Mouse (Mus musculus) kidney, embryonic 14.5 days (tissue): ENCODE results near the gene Gid8. TPM values are rescaled to one million over a fixed set of nuclear protein-coding genes. Genes with fewer than 3 reads are reported as not detected.

Experiments
- ATAC-seq: fragments of 200-750 bp; cut with Nextera tagmentation; 2 replicates; pipeline ENCODE4 v1.8.0; 2017; ENCODE audit warnings: moderate number of reproducible peaks, mild to moderate bottlenecking, moderate TSS enrichment, moderate library complexity; ENCODE audit not compliant: low FRiP score, low TSS enrichment
- H3K27ac ChIP-seq: fragments of 300-500 bp; sonication (generic); 2 replicates; pipeline ENCODE4 v1.5.1; 2014; ENCODE audit warnings: low read depth, mild to moderate bottlenecking, low read length, moderate library complexity, mixed read lengths
- H3K27me3 ChIP-seq: fragments of 300-500 bp; sonication (generic); 2 replicates; pipeline ENCODE4 v1.6.1; 2014; ENCODE audit warnings: mild to moderate bottlenecking, low read length; ENCODE audit not compliant: control insufficient read depth, insufficient read depth
- H3K36me3 ChIP-seq: fragments of 300-500 bp; sonication (generic); 2 replicates; pipeline ENCODE4 v1.6.1; 2014; ENCODE audit warnings: low read length, mixed read lengths; ENCODE audit not compliant: control insufficient read depth, insufficient read depth
- H3K4me1 ChIP-seq: fragments of 300-500 bp; sonication (generic); 2 replicates; pipeline ENCODE4 v1.6.1; 2014; ENCODE audit warnings: low read length, mixed read lengths; ENCODE audit not compliant: control insufficient read depth, insufficient read depth
- H3K4me2 ChIP-seq: fragments of 300-500 bp; sonication (generic); replicated peaks from 2 replicates; pipeline ENCODE4 v1.6.1; 2014; ENCODE audit warnings: low read depth, mild to moderate bottlenecking, low read length
- H3K4me3 ChIP-seq: fragments of 300-500 bp; sonication (generic); 2 replicates; pipeline ENCODE4 v1.5.1; 2014; ENCODE audit warnings: mild to moderate bottlenecking, low read length
- H3K9ac ChIP-seq: fragments of 300-500 bp; sonication (generic); 2 replicates; pipeline ENCODE4 v1.6.1; 2014; ENCODE audit warnings: low read depth, mild to moderate bottlenecking, low read length, moderate library complexity
- H3K9me3 ChIP-seq: fragments of 300-500 bp; sonication (generic); 2 replicates; pipeline ENCODE4 v1.6.1; 2016; ENCODE audit warnings: low read length; ENCODE audit not compliant: control insufficient read depth
- WGBS: fragments of 180-500 bp; shearing (Covaris S2); extraction: QIAGEN DNeasy Blood & Tissue Kit; methylation state at CpG from one replicate; pipeline ENCODE4 v1.1.7; 2014; 5-methylcytosine and 5-hydroxymethylcytosine counted together
- polyA plus RNA-seq: library from polyadenylated mRNA; unstranded; fragments of >200 nt; fragmentation: Nextera tagmentation; extraction: Ambion mirVana; gene quantifications from 2 replicates; pipeline ENCODE4 v1.2.1, GENCODE M21; 2014

Gene Gid8
- polyA plus RNA-seq, 1 experiment from 2014 or later = 62.9 TPM

DNA sequence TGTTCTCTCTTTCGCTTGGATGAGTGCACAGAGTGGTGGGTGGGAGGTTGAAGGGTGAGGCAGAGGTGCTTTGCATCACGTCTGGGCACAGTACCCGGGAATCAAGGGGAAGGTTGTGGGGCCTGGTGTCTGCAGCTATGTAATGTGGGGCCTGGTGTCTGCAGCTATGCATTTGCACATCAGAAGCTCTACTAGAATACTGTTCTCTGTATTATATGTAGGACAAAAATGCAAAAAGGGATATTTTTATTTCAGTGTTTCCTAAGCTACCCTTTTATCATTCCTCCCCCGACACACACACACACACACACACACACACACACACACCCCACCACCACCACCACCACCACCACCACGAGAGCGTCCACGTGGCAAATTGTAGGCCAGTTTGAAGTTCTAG lies 25.3 kb downstream of the Gid8 start:
- Histone ChIP-seq H3K4me1 (no peaks in the 10 kb centered on the region), H3K4me3 (no peak overlapping the region), H3K27me3 (no peaks in the 10 kb centered on the region), H3K4me2 (no peak overlapping the region), H3K9ac (no peak overlapping the region), H3K9me3 (no peaks in the 10 kb centered on the region), H3K36me3 (no peaks in the 10 kb centered on the region), H3K27ac (no peak overlapping the region)
- ATAC-seq = no peak
- 77% methylated on average over 7 of the region's 7 CpGs for WGBS

DNA sequence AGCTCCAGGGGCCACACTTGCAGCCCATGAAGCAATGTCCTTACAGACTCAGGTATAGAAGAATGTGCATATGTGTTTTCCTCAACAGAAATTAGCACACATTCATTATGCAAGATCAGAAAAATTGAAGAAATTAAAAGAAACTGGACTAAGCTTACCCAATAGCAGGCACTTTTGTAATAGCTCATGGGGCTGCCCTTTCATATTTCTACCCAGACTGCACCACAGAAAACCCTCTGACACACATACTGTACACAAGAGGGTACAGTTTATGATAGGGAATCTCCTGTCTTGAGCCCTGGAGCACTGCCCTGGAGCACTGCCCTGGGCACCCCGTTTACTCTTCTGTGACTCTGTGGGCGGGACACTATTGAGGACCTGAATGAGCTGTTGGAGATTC lies 28.1 kb downstream of the Gid8 start:
- H3K27ac ChIP-seq = no peak overlapping the region
- no peak overlapping the region for H3K4me3 ChIP-seq
- no peak for ATAC-seq
- no peaks in the 10 kb centered on the region for H3K27me3 ChIP-seq
- H3K36me3 ChIP-seq = no peaks in the 10 kb centered on the region
- H3K4me2 ChIP-seq = no peak overlapping the region
- no peak overlapping the region for H3K9ac ChIP-seq
- no peaks in the 10 kb centered on the region for H3K9me3 ChIP-seq
- 75% methylated on average over 2 of the region's 2 CpGs for whole genome bisulfite sequencing
- no peaks in the 10 kb centered on the region for H3K4me1 ChIP-seq

DNA sequence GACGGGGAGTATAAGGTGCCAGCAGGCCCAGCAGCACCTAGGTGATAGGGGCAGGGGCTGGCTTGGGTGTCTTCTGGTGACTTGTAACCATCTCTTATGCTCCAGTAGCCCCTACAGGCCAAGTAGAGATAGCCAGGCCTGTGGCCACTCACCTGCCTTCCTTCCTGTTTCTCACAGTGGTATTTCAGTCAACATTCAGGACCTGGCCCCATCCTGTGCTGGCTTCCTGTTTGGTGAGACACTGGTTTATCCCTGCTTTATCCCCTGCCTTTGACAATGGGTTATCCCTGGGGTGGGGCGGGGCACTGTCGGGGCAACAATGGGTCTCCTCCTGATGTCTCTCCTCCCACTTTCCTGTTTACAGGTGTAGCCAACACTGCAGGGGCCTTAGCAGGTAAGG lies 30.4 kb downstream of the Gid8 start:
- no peak for ATAC-seq
- Histone ChIP-seq H3K36me3 (no peaks in the 10 kb centered on the region), H3K4me1 (no peaks in the 10 kb centered on the region), H3K27ac (no peak overlapping the region), H3K9ac (no peak overlapping the region), H3K4me2 (no peak overlapping the region), H3K4me3 (no peak overlapping the region), H3K27me3 (no peaks in the 10 kb centered on the region), H3K9me3 (no peaks in the 10 kb centered on the region)
- WGBS = 41% methylated on average over 3 of the region's 3 CpGs

DNA sequence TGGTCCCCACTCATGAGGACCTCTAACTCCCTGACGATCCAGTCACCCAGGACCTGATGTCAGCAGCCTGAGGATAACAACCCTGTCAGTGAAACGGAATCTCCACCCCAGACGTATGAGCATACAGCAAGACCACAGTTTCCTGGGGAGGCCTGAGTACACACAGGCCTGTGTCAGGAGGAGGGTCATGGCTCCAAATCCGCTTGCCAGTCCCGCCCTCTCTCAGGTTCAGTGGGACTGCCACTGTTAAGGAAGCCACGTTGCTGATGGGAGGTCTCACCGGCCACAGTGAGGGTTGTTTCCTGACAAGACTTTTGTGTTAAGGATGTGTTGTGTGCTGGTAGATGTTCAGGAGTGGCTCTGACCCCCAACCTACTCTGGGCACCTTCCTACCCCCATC lies 31.5 kb downstream of the Gid8 start:
- Histone ChIP-seq H3K27me3 (no peaks in the 10 kb centered on the region), H3K4me1 (no peaks in the 10 kb centered on the region), H3K9ac (no peak overlapping the region), H3K4me2 (no peak overlapping the region), H3K27ac (no peak overlapping the region), H3K9me3 (no peaks in the 10 kb centered on the region), H3K36me3 (no peaks in the 10 kb centered on the region), H3K4me3 (no peak overlapping the region)
- ATAC-seq = no peak
- 64% methylated on average over 7 of the region's 7 CpGs for WGBS

DNA sequence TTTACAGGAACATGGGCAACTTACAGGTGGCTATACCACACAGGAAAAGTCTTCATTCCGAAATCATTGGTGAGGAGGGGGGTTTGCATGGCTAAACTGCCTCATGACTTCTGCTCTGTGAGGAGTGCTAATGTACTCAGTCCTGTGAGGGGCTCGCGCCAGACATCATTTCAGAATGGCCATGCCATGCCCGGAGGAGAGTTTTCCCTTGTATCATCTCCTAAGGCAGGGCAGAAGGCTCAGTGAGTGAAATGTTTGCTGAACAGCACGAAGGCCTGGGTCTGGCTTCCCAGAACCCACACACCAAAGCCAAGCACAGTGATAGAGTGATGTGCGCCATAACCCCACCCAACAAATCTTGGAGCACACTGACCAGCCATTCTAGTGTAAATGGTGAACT lies 32.9 kb downstream of the Gid8 start:
- no peak for ATAC-seq
- Histone ChIP-seq H3K36me3 (no peaks in the 10 kb centered on the region), H3K9ac (no peak overlapping the region), H3K9me3 (no peaks in the 10 kb centered on the region), H3K4me2 (no peak overlapping the region), H3K4me3 (no peak overlapping the region), H3K27me3 (no peaks in the 10 kb centered on the region), H3K4me1 (no peaks in the 10 kb centered on the region), H3K27ac (no peak overlapping the region)
- 91% methylated on average over 6 of the region's 6 CpGs for WGBS

DNA sequence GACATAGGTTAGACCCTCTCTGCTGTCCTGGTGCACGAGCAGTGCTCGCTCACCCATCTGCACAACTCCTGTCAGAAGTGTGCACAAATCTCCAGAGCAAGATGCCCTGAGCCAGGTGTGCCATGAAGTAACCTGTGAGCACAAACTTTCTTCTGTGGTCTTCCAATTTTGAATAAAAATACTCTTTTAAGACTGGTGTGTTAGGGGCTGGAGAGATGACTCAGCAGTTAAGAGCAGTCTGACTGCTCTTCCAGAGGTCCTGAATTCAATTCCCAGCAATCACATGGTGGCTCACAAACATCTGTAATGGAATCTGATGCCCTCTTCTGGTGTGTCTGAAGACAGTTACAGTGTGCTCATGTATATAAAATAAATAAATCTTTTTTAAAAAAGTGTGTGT lies 33.4 kb downstream of the Gid8 start:
- no peak overlapping the region for H3K4me2 ChIP-seq
- WGBS = 96% methylated on average over 2 of the region's 2 CpGs
- H3K27me3 ChIP-seq = no peaks in the 10 kb centered on the region
- H3K4me1 ChIP-seq = no peaks in the 10 kb centered on the region
- no peak overlapping the region for H3K4me3 ChIP-seq
- no peaks in the 10 kb centered on the region for H3K9me3 ChIP-seq
- no peak for ATAC-seq
- no peaks in the 10 kb centered on the region for H3K36me3 ChIP-seq
- no peak overlapping the region for H3K27ac ChIP-seq
- no peak overlapping the region for H3K9ac ChIP-seq

DNA sequence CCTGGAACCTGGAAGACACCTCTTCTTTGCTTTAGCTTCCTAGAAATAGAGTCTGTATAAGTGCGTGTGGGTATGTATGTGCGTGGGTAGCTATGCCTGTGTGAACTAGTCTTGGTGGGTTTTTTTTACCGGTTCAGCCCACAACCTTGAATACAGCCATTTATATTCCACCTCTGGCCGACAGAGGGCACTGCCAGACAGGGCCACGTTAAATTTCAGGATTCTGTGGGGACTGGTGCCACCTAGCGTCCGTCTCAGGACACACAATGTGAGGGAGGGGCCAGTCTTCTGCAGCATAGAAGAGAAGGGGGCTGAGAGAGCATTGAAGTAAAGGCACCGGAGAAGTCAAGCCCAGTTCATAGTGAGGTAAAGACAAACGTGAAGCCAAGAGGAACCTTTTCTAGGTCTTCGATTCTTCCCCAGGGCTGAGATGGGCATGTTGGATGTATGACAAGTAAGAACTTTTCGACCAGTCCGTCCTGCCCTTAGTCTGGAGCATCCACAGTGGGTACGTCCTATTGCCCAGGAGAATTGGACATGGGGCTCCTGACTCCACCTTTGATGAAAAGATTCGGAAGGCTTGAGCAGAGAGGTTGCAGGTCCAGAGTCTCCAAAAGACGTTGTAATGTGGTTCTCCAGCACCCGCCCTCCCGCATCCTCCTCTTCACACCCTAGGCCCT lies 35.5 kb downstream of the Gid8 start:
- H3K36me3 ChIP-seq = no peaks in the 10 kb centered on the region
- no peak overlapping the region for H3K4me3 ChIP-seq
- no peaks in the 10 kb centered on the region for H3K27me3 ChIP-seq
- H3K4me2 ChIP-seq = no peak overlapping the region
- H3K9me3 ChIP-seq = no peaks in the 10 kb centered on the region
- peak; percentile 77 for ATAC-seq
- no peak overlapping the region for H3K27ac ChIP-seq
- H3K4me1 ChIP-seq = no peaks in the 10 kb centered on the region
- no peak overlapping the region for H3K9ac ChIP-seq
- 37% methylated on average over 17 of the region's 17 CpGs for WGBS

DNA sequence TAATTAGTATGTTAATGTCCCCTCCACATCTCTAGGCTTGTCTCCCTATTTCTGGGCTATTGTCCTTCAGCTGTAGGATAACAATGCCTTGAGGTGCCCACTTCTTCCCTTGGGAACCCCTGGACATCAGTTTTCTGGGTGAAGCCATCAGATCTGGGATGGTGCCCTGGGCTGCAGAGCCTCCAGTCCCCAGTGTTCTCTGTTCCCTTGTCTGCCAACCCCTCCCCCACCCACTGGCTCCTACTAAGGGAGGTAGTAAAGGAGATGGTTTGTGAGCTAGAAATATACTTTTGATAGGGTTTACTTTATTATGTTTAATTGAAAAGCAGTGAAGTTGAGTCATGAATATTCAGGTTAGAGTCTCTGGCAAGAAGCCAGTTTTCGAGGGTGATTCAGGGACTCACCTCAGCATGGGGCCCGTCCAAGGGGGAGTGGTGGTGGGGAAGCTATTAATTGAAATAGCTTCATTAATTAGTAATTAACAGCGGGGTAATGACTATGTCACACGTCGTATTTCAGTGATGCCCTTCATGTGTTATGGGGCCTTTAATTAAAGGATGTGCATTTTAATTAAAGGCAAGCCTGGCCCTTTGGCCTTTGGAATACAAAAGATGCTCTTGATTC lies 36.8 kb downstream of the Gid8 start:
- no peaks in the 10 kb centered on the region for H3K9me3 ChIP-seq
- H3K36me3 ChIP-seq = no peaks in the 10 kb centered on the region
- no peaks in the 10 kb centered on the region for H3K27me3 ChIP-seq
- H3K27ac ChIP-seq = no peak overlapping the region
- WGBS = 21% methylated on average over 5 of the region's 5 CpGs
- ATAC-seq = no peak
- no peak overlapping the region for H3K9ac ChIP-seq
- H3K4me3 ChIP-seq = no peak overlapping the region
- no peak overlapping the region for H3K4me2 ChIP-seq
- H3K4me1 ChIP-seq = no peaks in the 10 kb centered on the region

DNA sequence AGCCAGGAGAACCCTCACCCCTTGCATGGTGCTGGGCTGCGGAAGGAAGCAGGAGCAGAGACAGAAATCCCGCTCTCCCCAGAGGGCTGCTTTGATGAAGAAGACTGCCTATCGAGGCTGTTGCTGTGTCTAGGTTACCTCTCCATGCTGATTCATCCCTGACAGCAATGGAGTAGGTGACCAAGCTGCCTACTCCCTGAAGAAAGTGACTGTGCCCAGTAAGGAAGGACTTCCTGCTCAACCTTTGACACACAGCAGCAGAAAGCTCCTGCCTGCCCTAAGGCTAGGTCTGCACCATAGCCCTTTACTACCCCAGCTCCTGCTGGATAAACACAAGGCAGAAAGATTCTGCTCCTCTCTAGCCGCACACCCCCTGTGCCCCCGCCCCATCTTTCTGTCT lies 39.0 kb downstream of the Gid8 start:
- Histone ChIP-seq H3K36me3 (no peaks in the 10 kb centered on the region), H3K27ac (no peak overlapping the region), H3K9me3 (no peaks in the 10 kb centered on the region), H3K9ac (no peak overlapping the region), H3K27me3 (no peaks in the 10 kb centered on the region), H3K4me2 (no peak overlapping the region), H3K4me1 (no peaks in the 10 kb centered on the region), H3K4me3 (no peak overlapping the region)
- 60% methylated on average over 5 of the region's 5 CpGs for WGBS
- no peak for ATAC-seq
